In the genomic region with DNA sequence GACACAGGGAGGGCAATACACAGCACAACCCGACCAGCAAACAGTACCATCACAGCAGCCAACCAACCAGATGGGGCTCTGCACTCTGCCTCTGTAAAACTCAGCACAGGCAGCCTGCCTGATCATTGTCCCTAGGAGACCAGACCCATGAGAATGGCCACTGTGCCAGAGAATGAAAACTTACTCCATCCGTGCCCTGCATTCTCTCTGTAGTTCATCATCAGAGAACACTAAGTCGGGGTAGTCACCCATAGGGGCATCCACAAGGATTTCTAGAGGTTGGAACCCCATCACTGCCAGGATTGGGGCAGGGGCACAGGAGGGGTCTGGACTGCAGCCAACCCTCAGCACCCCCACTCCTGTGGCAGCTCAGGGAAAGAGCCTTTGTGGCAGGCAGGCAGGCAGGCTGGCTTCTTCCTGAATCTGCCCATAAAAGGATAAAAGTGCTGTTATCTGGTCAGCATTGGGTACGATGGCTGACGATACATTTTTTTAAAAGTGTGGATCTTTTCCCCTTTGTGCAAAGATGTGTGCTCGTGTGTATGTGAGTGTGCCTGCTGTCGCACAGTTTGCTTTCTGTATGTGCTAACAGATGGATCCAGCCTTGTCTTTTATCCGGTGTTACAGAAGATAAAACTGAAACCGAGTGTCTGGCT, we compare ENCODE assay signal across 8 mouse cellular contexts. TPM values are rescaled to one million over a fixed set of nuclear protein-coding genes. Genes with fewer than 3 reads are reported as not detected.
DNase-seq lines count a peak whose midpoint lies in the region; ATAC-seq and TF ChIP-seq lines count a peak whose summit lies in the region.

No protein-coding gene starts in this region.

- H3K4me1 ChIP-seq in lung, postnatal 0 days (ENCODE audit: insufficient read depth, low read depth, low read length): no peaks in the 10 kb centered on the region
- peaks cover 28% of the 10 kb centered on the region for H3K4me1 ChIP-seq in cortical plate, adult 2 months (ENCODE audit: control insufficient read depth, insufficient read depth, low read length)
- peaks cover 23% of the 10 kb centered on the region for H3K4me1 ChIP-seq in hindbrain, postnatal 0 days (ENCODE audit: insufficient read depth, low read length)
- peaks cover 21% of the 10 kb centered on the region for H3K4me1 ChIP-seq in midbrain, embryonic 12.5 days

- H3K4me3 ChIP-seq in lung, postnatal 0 days (ENCODE audit: low read depth, low read length): no peak overlapping the region
- no peak overlapping the region for H3K4me3 ChIP-seq in cortical plate, adult 2 months (ENCODE audit: insufficient read depth, low read length)
- H3K4me3 ChIP-seq in hindbrain, postnatal 0 days (ENCODE audit: low read length): peak overlapping the region; percentile 15
- H3K4me3 ChIP-seq in midbrain, embryonic 12.5 days: no peak overlapping the region

- no peak for TF ChIP-seq CTCF in lung, postnatal 0 days (IDR thresholded peaks at IDR 0.05)
- TF ChIP-seq CTCF in cortical plate, adult 2 months (IDR thresholded peaks at IDR 0.05; ENCODE audit: extremely low read depth, insufficient read depth, low read length): no peak
- TF ChIP-seq CTCF in hindbrain, postnatal 0 days (IDR thresholded peaks at IDR 0.05; ENCODE audit: low read depth): peak; percentile 23; the same call in 1 of the 2 replicates

- TF ChIP-seq EP300 in lung, postnatal 0 days (IDR thresholded peaks at IDR 0.05): no peak

- no peak overlapping the region for H3K9ac ChIP-seq in lung, postnatal 0 days (replicated peaks; ENCODE audit: low read depth)
- peak overlapping the region; percentile 52 for H3K9ac ChIP-seq in hindbrain, postnatal 0 days (replicated peaks; ENCODE audit: low read length)
- H3K9ac ChIP-seq in midbrain, embryonic 12.5 days (replicated peaks): no peak overlapping the region

- WGBS in lung, postnatal 0 days: 39% methylated on average over 9 of the region's 9 CpGs
- 7% methylated on average over 9 of the region's 9 CpGs for WGBS in hindbrain, postnatal 0 days
- 59% methylated on average over 9 of the region's 9 CpGs for WGBS in midbrain, embryonic 12.5 days

- no peak for TF ChIP-seq POLR2A in cortical plate, adult 2 months (IDR thresholded peaks at IDR 0.05; ENCODE audit: extremely low read depth, insufficient read depth, low read length)

- H3K27me3 ChIP-seq in lung, postnatal 0 days (replicated peaks; ENCODE audit: insufficient read depth, low read length): no peaks in the 10 kb centered on the region
- no peaks in the 10 kb centered on the region for H3K27me3 ChIP-seq in hindbrain, postnatal 0 days (ENCODE audit: insufficient read depth, low read length)
- no peaks in the 10 kb centered on the region for H3K27me3 ChIP-seq in midbrain, embryonic 12.5 days

- peak; percentile 20 for ATAC-seq in lung, postnatal 0 days
- ATAC-seq in hindbrain, postnatal 0 days: peak; percentile 88
- ATAC-seq in midbrain, embryonic 12.5 days (ENCODE audit: low FRiP score, low read depth): 0 out of 2 replicates have a peak, but pooled peaks have one; percentile 52
- ATAC-seq in erythroid progenitor cell, adult 5-6 weeks (replicated peaks; ENCODE audit: low FRiP score, poor library complexity, severe bottlenecking): no peak

- H3K36me3 ChIP-seq in lung, postnatal 0 days (ENCODE audit: insufficient read depth, low read length): no peaks in the 10 kb centered on the region
- H3K36me3 ChIP-seq in hindbrain, postnatal 0 days (ENCODE audit: insufficient read depth, low read length): no peaks in the 10 kb centered on the region
- H3K36me3 ChIP-seq in midbrain, embryonic 12.5 days: no peaks in the 10 kb centered on the region

- DNase-seq in adrenal gland, adult (ENCODE audit: inconsistent age in 2 of 2, low spot score in 1 of 2): peak; percentile 38 to 75
- no peak for DNase-seq in adrenal gland, adult 8-10 months
- no peak for DNase-seq in lung, postnatal 0 days (ENCODE audit: low spot score)
- DNase-seq in lung, adult 18-20 months: no peak
- peak; percentile 74 for DNase-seq in hindbrain, postnatal 0 days (ENCODE audit: low spot score)

- no peaks in the 10 kb centered on the region for H3K9me3 ChIP-seq in lung, postnatal 0 days (ENCODE audit: low read length)
- H3K9me3 ChIP-seq in hindbrain, postnatal 0 days (ENCODE audit: low read length): no peaks in the 10 kb centered on the region
- H3K9me3 ChIP-seq in midbrain, embryonic 12.5 days: no peaks in the 10 kb centered on the region

- H3K27ac ChIP-seq in lung, postnatal 0 days (ENCODE audit: low read length): peak overlapping the region; percentile 51; the same call in 1 of the 2 replicates
- peak overlapping the region; percentile 70 for H3K27ac ChIP-seq in cortical plate, adult 2 months (ENCODE audit: insufficient read depth, low read length)
- H3K27ac ChIP-seq in hindbrain, postnatal 0 days: peak overlapping the region; percentile 90
- peak overlapping the region; percentile 39 for H3K27ac ChIP-seq in midbrain, embryonic 12.5 days (replicated peaks)

- peak overlapping the region; percentile 14; the same call in 1 of the 2 replicates for H3K4me2 ChIP-seq in lung, postnatal 0 days (replicated peaks; ENCODE audit: low read depth, low read length)
- peak overlapping the region; percentile 44 for H3K4me2 ChIP-seq in hindbrain, postnatal 0 days (ENCODE audit: low read depth, low read length)
- H3K4me2 ChIP-seq in midbrain, embryonic 12.5 days (replicated peaks): no peak overlapping the region

RNA-seq across cellular contexts. Expression of gene Fam49a, which starts 25.3 kb away (rescaled TPM):
- total RNA-seq in adrenal gland, adult 8-10 months (2022): 10 to 100 TPM; 18.2 to 25.3 (median 21.5) TPM
- polyA plus RNA-seq in lung, postnatal 0 days (2015; fragmentation: Nextera tagmentation; extraction: Ambion mirVana): 15.3 and 16.7 TPM in 2 replicates
- 78.7 and 78.9 TPM in 2 replicates for polyA plus RNA-seq in cortical plate, adult 2 months (2012; rRNA removed)
- 67.1 and 77.1 TPM in 2 replicates for total RNA-seq in hindbrain, postnatal 0 days (2014; rRNA removed)
- polyA plus RNA-seq in hindbrain, postnatal 0 days (2015; fragmentation: Nextera tagmentation; extraction: Ambion mirVana): 52.2 and 55.5 TPM in 2 replicates
- 16.8 and 19.4 TPM in 2 replicates for polyA plus RNA-seq in midbrain, embryonic 12.5 days (2016; fragmentation: Nextera tagmentation; extraction: Ambion mirVana)
- total RNA-seq in erythroid progenitor cell, adult 5-6 weeks (2015; ENCODE audit: low replicate concordance): 7.6 and 13.4 TPM in 2 replicates
- total RNA-seq in erythroid progenitor cell, adult 5-6 weeks (2017; ENCODE audit: low replicate concordance): 3.3 and 5.8 TPM in 2 replicates

Comparison
In these comparisons a context has a peak if more than half of its experiments do, and no peak if none do; other contexts are left out.
1. DNase-seq: peak in adrenal gland, adult (2 of 2) and hindbrain, postnatal 0 days (single experiment); none in adrenal gland, adult 8-10 months (single experiment), lung, postnatal 0 days (single experiment) and lung, adult 18-20 months (0 of 2).
2. H3K27ac ChIP-seq: peak in every context shown above with its lines; median percentile 90 in hindbrain, postnatal 0 days; 70 in cortical plate, adult 2 months; 51 in lung, postnatal 0 days; 39 in midbrain, embryonic 12.5 days.